Mouse (Mus musculus): ENCODE measurements around the gene Hipk4.
"Not testable (repeated sequence)": the region's sequence is repeated elsewhere in the genome, so short reads cannot be mapped to it uniquely, and the experiment has no call there.

The Hipk4 gene

DNA sequence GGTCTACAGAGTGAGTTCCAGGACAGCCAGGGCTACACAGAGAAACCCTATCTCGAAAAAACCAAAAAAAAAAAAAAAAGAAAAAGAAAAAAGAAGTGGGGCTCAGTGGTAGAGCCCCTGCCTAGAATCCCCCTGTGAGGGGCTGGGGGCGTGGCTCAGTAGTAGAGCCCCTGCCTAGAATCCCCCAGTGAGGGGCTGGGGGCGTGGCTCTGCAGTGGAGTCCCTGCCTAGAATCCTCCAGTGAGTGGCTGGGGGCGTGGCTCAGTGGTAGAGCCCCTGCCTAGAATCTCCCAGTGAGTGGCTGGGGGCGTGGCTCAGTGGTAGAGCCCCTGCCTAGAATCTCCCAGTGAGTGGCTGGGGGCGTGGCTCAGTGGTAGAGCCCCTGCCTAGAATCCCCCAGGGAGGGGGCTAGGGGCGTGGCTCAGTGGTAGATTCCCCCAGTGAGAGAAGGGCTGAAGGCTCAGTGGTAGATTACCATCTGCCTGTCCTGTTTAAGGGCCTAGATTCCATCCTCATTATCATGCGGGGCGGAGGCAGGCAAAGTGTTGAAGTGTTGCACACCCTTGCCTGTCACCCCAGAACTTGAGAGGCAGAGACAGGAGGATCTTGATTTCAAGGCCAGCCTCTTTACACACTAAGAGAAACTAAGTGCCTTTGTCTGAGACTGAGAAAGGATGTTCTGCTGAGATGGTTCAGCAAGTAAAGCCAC, 28.3 kb upstream of the Hipk4 start:
- DNase-seq (ENCODE audit: extremely low spot score) = not testable (repeated sequence)

GRCm38 (mm10) chr7:27499036-27499435, 24.0 kb upstream of the Hipk4 start, which contains the start of gene Prx:
Prx (plus strand) TSS chr7:27499324.
- no peak for DNase-seq (ENCODE audit: extremely low spot score)

DNA sequence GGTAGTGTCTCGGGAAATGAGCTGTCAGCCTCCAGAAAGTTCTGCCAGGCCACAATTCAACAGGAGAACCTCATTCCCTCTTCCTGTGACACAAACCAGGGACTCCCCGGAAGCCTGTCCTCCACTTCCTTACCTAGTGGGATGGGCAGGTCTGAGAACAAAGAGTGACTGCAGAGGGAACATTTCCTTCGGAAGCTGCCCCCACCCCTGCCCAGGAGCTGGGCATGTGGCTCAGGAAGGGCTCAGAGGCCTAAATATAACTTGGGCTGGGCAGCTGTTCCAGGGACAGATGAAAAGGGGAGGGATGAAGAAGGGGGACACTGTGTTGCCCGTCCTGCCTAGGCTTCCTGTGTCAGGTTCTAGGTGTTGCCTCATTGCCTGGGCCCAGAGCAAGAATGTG, 21.4 kb upstream of the Hipk4 start:
- DNase-seq (ENCODE audit: extremely low spot score) = no peak

DNA sequence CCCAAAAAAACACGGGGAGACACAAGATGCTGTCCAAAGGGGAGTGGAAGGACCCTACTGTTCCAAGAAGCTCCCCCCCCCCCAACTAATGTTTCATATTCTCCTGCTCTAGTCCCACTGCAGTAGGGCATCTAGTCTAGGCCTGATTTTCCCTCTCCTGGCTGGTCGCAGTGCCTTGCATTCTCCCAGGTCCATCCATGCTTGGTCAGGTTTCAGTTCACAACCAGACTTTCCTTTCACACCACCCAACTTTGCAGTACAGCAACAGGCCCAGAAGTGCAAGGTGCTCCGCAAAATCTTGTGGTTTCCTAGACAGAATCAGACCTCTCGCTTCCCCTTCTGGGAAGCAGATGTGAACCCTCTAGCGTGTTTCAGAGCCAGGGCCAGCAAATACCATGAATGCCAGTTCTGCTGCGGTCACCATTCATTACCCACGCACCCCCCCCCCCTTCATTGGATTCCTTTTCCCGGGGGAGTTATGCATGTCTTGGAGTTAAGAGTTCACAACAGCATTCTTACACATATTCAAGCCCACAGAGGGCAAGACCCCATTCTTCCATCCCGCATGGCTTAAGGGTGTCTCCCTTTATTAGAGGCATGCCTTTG, 16.2 kb upstream of the Hipk4 start:
- DNase-seq (ENCODE audit: extremely low spot score) = peak; percentile 45

DNA sequence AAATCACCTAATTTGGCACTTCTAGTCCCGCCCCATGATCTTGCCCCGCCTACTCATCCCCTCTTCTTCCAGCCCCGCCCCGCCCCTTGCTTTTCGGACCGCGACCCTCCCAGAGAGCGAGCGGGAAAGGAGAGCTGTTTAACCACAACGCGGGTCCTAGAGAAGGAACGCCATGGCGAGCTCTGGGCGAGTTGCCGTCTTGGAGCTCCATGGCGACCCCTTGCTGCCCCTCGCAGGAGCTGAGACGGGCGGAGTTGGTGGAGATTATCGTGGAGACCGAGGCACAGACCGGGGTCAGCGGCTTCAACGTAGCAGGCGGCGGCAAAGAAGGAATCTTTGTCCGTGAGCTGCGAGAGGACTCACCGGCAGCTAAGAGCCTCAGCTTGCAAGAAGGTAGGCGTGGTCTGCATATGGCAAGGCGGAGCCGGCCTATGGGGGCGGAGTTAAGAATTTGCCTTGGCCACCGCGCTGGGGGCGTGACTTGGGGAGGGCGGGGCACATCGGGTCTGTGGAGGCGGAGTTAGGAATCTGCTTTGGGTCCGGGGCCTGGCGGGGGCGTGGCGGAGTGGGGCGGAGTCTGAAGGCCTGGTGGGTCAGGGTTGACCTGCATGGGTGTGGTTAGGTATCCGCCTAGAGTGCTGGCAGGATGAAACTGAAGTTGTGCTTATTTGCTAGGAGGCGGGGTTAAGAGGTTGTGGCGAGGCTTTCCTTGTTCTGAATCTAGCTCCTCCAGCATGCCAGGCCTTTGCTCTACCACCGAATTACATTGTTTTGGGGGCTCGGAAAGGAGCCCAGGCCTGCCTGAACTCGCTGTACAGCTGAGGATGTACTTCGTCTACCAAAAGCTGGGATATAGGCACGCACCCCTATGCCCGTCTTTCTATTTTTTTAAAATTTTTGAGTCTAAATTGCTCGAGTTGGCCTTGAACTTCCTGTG, 15.1 kb upstream of the Hipk4 start:
- DNase-seq (ENCODE audit: extremely low spot score) = peak; percentile 100

GRCm38 (mm10) chr7:27508648-27509005, 14.4 kb upstream of the Hipk4 start:
- peak; percentile 65 for DNase-seq (ENCODE audit: extremely low spot score)

DNA sequence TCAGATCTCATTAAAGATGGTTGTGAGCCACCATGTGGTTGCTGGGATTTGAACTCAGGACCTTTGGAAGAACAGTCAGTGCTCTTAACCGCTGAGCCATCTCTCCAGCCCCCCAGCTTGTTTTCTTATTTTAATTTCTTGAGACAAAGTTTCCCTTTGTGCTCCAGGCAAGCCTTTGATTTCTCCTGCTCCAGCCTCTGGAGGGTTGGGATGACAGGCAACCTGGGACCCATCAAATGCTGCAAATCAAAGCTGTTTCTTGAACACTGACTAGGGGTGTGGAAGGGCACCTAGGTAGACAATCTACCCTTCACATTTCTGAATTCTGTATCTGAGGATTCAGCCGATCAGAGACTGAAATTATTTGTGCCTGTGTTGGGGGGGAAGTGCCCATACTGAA, 12.3 kb upstream of the Hipk4 start:
- no peak for DNase-seq (ENCODE audit: extremely low spot score)

DNA sequence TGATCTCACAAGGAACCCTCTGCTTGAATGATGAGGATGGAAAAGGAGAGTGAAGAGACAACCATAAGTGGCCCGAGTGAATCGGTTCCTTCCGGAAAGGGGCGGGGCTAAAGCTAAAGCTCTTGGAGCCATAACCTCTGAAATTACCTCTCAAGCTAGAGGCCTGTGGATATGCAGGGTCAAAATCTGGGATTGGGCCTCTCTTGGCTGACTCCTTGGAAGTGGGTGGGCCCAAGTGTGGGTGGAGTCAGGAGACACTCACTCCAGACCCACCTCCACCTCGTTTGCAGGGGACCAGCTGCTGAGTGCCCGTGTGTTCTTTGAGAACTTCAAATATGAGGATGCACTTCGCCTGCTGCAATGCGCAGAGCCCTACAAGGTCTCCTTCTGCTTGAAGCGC, 8.1 kb upstream of the Hipk4 start:
- no peak for DNase-seq (ENCODE audit: extremely low spot score)

DNA sequence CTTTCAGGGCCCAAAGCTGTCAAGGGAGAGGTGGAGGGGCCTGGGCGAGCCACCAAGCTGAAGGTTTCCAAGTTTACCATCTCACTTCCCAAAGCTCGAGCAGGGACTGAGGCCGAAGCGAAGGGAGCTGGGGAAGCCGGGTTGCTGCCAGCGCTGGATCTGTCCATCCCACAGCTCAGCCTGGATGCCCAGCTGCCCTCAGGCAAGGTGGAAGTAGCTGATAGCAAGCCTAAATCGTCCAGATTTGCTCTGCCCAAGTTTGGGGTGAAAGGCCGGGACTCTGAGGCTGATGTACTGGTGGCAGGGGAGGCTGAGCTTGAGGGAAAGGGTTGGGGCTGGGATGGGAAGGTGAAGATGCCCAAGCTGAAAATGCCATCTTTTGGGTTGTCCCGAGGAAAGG, 4.8 kb upstream of the Hipk4 start:
- DNase-seq (ENCODE audit: extremely low spot score) = no peak

- no peak for DNase-seq (ENCODE audit: extremely low spot score)
Observed at GRCm38 (mm10) chr7:27520104-27520503, 3.0 kb upstream of the Hipk4 start.

GRCm38 (mm10) chr7:27520599-27520998, 2.5 kb upstream of the Hipk4 start:
- no peak for DNase-seq (ENCODE audit: extremely low spot score)

GRCm38 (mm10) chr7:27523805-27524204, 738 bp downstream of the Hipk4 start:
- DNase-seq (ENCODE audit: extremely low spot score) = no peak

DNA sequence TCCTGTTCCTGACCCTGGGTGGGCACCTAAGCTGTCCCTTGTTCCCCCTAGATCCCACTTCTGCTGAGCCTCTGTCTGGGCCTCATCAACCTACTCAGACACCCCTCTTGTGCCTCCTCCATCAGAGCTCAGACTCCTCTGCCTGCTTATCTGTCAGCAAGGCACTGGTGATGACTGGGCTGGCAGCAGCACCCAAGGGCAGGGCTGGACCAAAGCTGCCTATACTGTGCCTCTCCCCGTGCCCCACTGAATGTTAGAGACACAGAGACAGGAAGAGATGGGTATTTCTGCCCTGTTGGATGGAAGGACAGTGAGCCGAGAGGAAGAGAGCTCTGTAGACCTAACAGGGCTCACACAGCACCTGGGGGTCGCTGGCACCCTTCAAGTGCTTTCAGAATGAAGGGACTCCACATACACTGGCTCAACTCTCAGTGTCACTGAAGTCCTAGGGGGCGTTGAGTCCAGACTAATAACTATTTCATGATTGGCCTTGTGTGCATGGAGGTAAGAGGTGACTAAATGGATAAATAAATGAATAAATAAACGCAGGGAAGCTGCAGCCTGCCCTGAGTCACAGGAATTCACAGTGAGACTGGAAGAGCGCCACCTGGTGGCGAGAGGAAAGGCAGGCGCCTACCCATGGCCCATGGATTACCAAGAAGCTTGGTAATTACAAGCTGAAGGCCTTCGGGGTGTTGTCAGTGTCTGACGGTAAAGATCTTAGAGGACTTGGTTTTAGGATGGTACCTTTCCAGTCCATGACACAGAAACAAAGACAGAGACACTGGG, 3.2 kb downstream of the Hipk4 start:
- peak; percentile 68 for DNase-seq (ENCODE audit: extremely low spot score)

DNA sequence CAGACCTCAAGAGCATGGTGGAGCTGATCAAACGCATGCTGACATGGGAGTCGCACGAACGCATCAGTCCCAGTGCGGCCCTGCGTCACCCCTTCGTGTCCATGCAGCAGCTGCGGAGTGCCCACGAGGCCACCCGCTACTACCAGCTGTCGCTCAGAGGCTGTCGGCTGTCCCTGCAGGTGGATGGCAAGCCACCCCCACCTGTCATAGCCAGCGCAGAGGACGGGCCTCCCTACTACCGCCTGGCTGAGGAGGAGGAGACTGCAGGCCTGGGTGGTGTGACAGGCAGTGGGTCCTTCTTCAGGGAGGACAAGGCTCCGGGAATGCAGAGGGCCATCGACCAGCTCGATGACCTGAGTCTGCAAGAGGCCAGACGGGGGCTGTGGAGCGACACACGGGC, 6.0 kb downstream of the Hipk4 start:
- DNase-seq (ENCODE audit: extremely low spot score) = no peak

DNA sequence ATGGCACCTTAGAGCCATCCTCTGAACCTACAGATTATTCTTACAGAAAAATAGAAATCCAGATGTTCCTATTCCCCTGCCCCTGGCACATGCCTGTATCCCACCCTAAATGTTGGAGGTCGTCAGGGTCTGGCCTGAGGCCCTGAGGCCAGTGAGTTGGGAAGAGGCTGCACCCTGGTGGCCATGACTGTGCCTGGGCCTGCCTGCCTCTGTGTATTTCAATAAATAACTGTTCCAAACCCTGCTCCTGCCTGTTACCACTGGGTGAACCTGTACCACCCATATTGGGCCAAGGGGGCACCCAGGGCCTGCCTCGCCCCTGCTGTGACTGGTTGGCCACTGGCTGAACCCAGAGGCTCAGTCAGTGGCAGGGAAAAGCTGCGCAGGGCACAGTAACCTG, 7.9 kb downstream of the Hipk4 start:
- no peak for DNase-seq (ENCODE audit: extremely low spot score)

DNA sequence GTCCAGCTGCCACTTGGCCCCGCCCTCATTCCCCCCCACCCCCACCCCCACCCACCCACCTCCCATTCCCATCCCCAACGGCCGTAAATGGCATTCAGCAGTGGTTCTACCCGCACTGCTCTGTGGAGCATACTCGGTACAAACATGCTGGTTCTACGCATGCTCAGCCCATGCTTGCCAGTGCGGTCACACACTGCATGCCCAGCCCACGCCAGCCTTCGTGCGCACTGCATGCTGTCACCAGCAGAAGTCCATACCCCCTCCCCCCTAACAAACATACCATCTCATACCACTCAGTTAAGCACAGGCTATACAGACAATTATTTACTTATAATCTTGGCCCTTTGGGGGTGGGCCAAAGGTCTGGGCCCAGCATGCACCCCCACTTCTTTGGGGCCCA, 8.6 kb downstream of the Hipk4 start:
- DNase-seq (ENCODE audit: extremely low spot score) = no peak

DNA sequence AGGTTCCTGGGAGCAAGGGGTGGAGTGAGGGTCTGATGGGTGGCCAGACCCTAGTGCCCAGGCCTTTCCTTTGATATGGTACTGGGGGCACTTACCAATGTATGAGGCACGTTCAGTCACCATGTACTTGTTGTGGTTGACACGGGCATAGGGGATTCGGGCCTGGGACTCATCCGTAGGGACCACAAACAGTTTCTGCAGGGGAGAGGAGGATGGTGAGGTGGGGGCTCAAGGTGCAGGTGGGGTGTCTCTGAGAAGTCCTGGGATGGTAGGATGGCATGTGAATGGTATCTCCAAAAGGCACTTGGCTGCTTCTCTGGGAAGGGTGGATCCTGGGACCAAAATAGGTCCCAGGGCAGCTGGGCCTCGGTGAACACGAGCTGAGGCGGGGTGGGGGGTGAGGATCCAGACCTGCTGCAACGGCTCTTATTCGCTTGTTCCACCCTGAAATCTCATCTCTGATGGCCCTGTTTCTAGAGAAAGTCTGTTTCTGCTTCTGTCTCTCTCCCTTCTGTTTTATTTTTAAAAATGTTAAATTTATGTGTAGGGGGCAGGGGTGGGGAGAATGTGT, 9.5 kb downstream of the Hipk4 start:
- no peak for DNase-seq (ENCODE audit: extremely low spot score)

DNA sequence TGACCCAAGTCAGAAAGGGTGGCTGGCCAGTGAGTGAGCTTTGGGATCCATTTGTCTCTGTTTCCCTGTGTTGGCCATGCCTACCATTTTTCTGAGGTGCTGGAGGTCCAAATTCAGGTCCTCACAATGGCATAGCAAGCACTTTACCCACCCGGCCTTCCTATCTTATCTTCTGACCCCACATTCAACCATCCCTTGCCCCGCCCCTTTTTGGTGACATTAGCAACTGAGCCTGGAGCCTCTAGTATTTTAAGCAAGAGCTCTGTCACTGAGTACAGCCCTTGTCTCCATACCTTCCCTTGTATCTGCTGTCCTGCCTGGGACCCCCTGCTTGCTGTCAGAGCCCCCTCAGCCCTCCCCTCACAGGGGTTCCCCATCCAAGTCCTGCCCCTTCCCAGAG, 12.3 kb downstream of the Hipk4 start:
- no peak for DNase-seq (ENCODE audit: extremely low spot score)

DNA sequence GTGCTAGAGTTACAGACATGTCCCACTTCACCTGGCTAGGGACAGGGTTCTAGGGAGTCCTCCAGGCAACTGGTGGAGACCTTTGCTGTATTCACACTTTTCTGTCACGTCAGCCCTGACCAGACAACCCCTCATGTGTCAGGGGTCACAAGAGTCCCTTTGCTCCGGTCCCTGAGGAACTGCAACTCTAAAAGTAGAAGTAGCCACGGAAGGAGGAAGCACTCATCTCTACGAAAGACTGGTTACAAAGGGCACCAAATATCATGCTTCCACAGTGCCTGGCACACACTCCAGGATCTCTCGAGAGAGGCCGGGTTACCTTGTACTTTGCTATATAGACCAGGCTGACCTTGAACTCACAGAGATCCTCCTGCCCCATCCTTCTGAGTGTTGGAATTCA, 13.6 kb downstream of the Hipk4 start:
- DNase-seq (ENCODE audit: extremely low spot score) = no peak

DNA sequence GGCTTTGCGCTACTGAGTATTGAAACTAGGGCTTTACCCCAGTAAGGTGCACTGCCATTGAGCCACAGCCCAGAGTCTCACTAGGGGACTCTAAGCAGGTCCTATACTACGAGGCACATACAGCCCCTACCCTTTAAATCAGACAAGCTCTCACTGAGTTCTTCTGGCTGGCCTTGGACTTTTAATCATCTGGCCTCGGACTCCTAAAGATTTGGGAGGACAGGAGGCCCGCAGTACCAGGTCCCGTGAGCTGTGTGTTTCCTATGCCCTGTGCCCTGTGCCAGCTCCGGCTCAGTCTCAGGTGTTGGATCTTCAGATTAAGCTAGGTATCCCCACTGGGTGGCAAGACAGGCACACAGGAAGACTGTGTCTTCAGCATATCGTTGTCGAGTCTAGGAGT, 14.9 kb downstream of the Hipk4 start:
- DNase-seq (ENCODE audit: extremely low spot score) = no peak

DNA sequence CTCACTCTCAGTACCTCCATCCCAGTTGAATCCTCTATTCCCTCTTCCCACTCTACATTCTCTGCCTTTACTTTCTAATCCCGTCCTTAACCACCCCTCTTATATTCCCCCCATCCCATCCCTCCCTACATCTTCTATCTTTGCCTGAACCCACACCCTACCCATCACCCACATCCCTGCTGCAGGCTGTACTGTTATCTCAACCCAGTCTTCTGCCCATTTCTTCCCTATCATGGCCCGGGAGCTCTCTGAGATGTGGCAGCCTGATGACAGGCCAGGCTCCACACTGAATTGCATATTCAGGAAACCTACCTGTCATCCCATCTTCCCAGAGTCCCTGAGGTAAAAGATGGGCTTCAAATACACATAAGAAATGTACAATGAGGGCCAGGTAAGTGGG, 15.7 kb downstream of the Hipk4 start:
- no peak for DNase-seq (ENCODE audit: extremely low spot score)

DNA sequence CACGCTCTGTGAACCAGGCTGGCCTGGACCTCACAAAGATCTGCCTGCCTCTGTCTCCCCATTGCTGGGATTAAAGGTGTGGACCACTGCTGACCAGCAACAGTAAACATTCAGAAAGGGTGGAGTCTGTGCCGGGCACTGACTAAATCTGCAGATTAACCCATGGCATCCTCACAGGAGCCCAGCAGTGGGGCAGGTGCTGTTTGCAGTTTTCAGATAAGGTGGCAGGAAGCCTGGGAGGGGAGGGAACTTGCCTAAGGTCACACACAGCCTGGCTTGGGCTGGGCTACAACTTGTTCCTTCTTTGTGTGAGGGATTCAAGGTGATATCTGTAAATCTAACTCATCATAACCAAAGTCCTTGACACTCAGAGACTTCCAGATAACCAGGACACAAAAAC, 17.5 kb downstream of the Hipk4 start:
- DNase-seq (ENCODE audit: extremely low spot score) = no peak

All from embryo, embryonic 9.5 days (tissue).